11 mouse cellular contexts compared by ENCODE assay signal in genomic region chr8:122110867-122111253, GRCm38 (mm10).
DNase-seq lines count a peak whose midpoint lies in the region; ATAC-seq and TF ChIP-seq lines count a peak whose summit lies in the region.
"Had no signal": no experiment of that assay in that cellular context is flagged by ENCODE, and none has a peak within 500 bp of the region (broad histone marks: within the 10 kb centered on the region; RNA-seq: fewer than 3 reads in every experiment).

No protein-coding gene starts in this region.

- DNase-seq in adrenal gland, postnatal 10 days = peak; percentile 36
- DNase-seq in adrenal gland, postnatal 14 days = no peak
- peak; percentile 44 for DNase-seq in kidney, postnatal 0 days (ENCODE audit: low spot score)
- no peak for DNase-seq in kidney, postnatal 25 days
- DNase-seq in gastrocnemius, postnatal 25 days = peak; percentile 66
- no peak for DNase-seq in T-cell, adult 2 months (ENCODE audit: low spot score)
- DNase-seq in thymus, postnatal 14 days = no peak

- 37% methylated on average over 6 of the region's 6 CpGs for WGBS in kidney, postnatal 0 days

- no peak overlapping the region for H3K4me2 ChIP-seq in kidney, postnatal 0 days (ENCODE audit: low read length)
- peak overlapping the region; percentile 20 for H3K4me2 ChIP-seq in myocyte (ENCODE audit: low read depth)
- H3K4me2 ChIP-seq: hindbrain, embryonic 15.5 days; limb, embryonic 12.5 days; midbrain, embryonic 13.5 days had no signal

- TF ChIP-seq CTCF in kidney, postnatal 0 days (IDR thresholded peaks at IDR 0.05; ENCODE audit: low read depth) = no peak

- H3K27ac ChIP-seq in kidney, postnatal 0 days = no peak overlapping the region
- H3K27ac ChIP-seq: hindbrain, embryonic 15.5 days; limb, embryonic 12.5 days; midbrain, embryonic 13.5 days had no signal

- no peak overlapping the region for H3ac ChIP-seq in myocyte (ENCODE audit: control insufficient read depth, insufficient read length)

- no peak for ATAC-seq in kidney, postnatal 0 days (replicated peaks; ENCODE audit: low FRiP score, low read depth)
- ATAC-seq: midbrain, embryonic 13.5 days had no signal

- H3K79me2 ChIP-seq in myocyte (ENCODE audit: control insufficient read depth, insufficient read depth) = no peaks in the 10 kb centered on the region

- H3K9me3 ChIP-seq in kidney, postnatal 0 days (replicated peaks; ENCODE audit: low read length) = no peaks in the 10 kb centered on the region
- H3K9me3 ChIP-seq: hindbrain, embryonic 15.5 days; limb, embryonic 12.5 days; midbrain, embryonic 13.5 days had no signal

- H3K9ac ChIP-seq in kidney, postnatal 0 days (ENCODE audit: low read depth, low read length) = no peak overlapping the region
- H3K9ac ChIP-seq: hindbrain, embryonic 15.5 days; limb, embryonic 12.5 days; midbrain, embryonic 13.5 days had no signal

- H3K4me3 ChIP-seq in kidney, postnatal 0 days (replicated peaks; ENCODE audit: low read depth, low read length) = no peak overlapping the region
- no peak overlapping the region for H3K4me3 ChIP-seq in myocyte
- H3K4me3 ChIP-seq: hindbrain, embryonic 15.5 days; limb, embryonic 12.5 days; midbrain, embryonic 13.5 days had no signal

- TF ChIP-seq POLR2A in myocyte (IDR thresholded peaks at IDR 0.05; ENCODE audit: insufficient read length, low read depth) = no peak

- H3K36me3 ChIP-seq in kidney, postnatal 0 days (ENCODE audit: insufficient read depth, low read length) = no peaks in the 10 kb centered on the region
- no peaks in the 10 kb centered on the region for H3K36me3 ChIP-seq in myocyte (ENCODE audit: control insufficient read depth, insufficient read depth)
- H3K36me3 ChIP-seq: hindbrain, embryonic 15.5 days; limb, embryonic 12.5 days; midbrain, embryonic 13.5 days had no signal

- no peaks in the 10 kb centered on the region for H3K27me3 ChIP-seq in kidney, postnatal 0 days (ENCODE audit: insufficient read depth, low read length)
- H3K27me3 ChIP-seq in myocyte (ENCODE audit: control insufficient read depth, insufficient read depth, insufficient read length) = no peaks in the 10 kb centered on the region
- H3K27me3 ChIP-seq: hindbrain, embryonic 15.5 days; midbrain, embryonic 13.5 days had no signal

- no peaks in the 10 kb centered on the region for H3K4me1 ChIP-seq in kidney, postnatal 0 days (replicated peaks; ENCODE audit: insufficient read depth, low read length)
- H3K4me1 ChIP-seq: midbrain, embryonic 13.5 days had no signal

TF ChIP-seq in myocyte, 11 proteins besides CTCF, POLR2A, EP300 and RAD21:
- TF ChIP-seq MYOD1 (IDR thresholded peaks at IDR 0.05; ENCODE audit: control insufficient read depth in 1 of 3, insufficient read length in 2 of 3, low read depth in 2 of 3) = no peak
- no peak for TF ChIP-seq MAX (IDR thresholded peaks at IDR 0.05; ENCODE audit: low read depth)
- no peak for TF ChIP-seq SRF (IDR thresholded peaks at IDR 0.05; ENCODE audit: control insufficient read depth, insufficient read length, low read depth)
- no peak for TF ChIP-seq POLR2AphosphoS2 (IDR thresholded peaks at IDR 0.05; ENCODE audit: insufficient read length, low read depth)
- no peak for TF ChIP-seq E2F4 (IDR thresholded peaks at IDR 0.05; ENCODE audit: insufficient read depth)
- no peak for TF ChIP-seq TCF3 (IDR thresholded peaks at IDR 0.05; ENCODE audit: insufficient read length, low read depth)
- peak; percentile 82 for TF ChIP-seq CEBPB (IDR thresholded peaks at IDR 0.05; ENCODE audit: insufficient read depth, poor library complexity, severe bottlenecking)
- no peak for TF ChIP-seq REST (IDR thresholded peaks at IDR 0.05; ENCODE audit: insufficient read depth, insufficient read length)
- no peak for TF ChIP-seq USF1 (IDR thresholded peaks at IDR 0.05; ENCODE audit: low read depth)
- peak in 1 of 3 experiments; percentile 44 for TF ChIP-seq MYOG (IDR thresholded peaks at IDR 0.05; ENCODE audit: control insufficient read depth in 1 of 3, insufficient read depth in 1 of 3, insufficient read length in 2 of 3, low read depth in 2 of 3)
- TF ChIP-seq TCF12 (IDR thresholded peaks at IDR 0.05; ENCODE audit: insufficient read depth, poor library complexity, severe bottlenecking) = peak; percentile 10

Comparison
In these comparisons a context has a peak if more than half of its experiments do, and no peak if none do; other contexts are left out.
1. DNase-seq: peak in adrenal gland, postnatal 10 days (single experiment), kidney, postnatal 0 days (single experiment) and gastrocnemius, postnatal 25 days (single experiment); none in adrenal gland, postnatal 14 days (single experiment), kidney, postnatal 25 days (0 of 2), T-cell, adult 2 months (single experiment) and thymus, postnatal 14 days (single experiment).